Mouse (Mus musculus) kidney, postnatal 36 days (tissue): ENCODE measurements around the gene Zfp978.
"Not testable (repeated sequence)": the region's sequence is repeated elsewhere in the genome, so short reads cannot be mapped to it uniquely, and the experiment has no call there.

Source experiments
- DNase-seq, 2 experiments: peaks; one replicate each; pipeline ENCODE4 v3.0.0; 2021 to 2022; ENCODE audit warnings: mixed read lengths in 2 of 2

Zfp978 gene

GRCm38 (mm10) chr4:147361003-147361402 is at the start of gene Zfp978:
Gene Zfp978 (plus strand): TSS chr4:147361303.
- not testable (repeated sequence) for DNase-seq

- not testable (repeated sequence) for DNase-seq
These were observed 25.9 kb upstream of the Zfp978 start for GRCm38 (mm10) chr4:147335036-147335690.

GRCm38 (mm10) chr4:147335691-147336367 is 25.3 kb upstream of the Zfp978 start:
- not testable (repeated sequence) for DNase-seq

DNA sequence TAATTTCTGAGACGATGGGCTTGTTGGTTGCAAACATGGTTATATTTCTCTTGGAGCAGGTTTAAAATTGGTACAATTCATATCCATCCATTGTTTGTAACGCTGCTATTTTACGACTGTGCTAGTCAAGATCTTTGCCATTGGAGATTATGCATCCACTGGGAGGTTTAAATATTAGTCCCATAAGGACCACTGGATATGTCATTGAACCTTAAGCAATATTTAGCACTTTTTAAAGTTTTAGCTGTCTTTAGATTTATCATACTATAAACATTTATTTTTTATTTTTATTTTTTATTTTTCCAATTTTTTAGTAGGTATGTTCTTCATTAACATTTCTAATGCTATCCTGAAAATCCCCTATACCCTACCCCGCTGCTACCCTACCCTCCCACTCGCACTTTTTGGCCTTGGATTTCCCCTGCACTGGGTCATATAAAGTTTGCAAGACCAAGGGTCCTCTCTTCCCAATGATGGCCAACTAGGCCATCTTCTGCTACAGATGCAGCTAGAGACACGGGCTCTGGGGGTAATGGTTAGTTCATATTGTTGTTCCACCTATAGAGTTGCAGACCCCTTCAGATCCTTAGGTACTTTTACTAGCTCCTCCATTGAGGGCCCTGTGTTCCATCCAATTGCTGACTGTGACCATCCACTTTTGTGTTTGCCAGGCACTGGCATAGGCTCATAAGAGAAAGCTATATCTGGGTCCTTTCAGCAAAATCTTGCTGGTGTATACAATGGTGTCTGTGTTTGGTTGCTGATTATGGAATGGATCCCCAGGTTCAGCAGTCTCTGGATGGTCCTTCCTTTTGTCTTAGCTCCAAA is 24.5 kb upstream of the Zfp978 start:
- not testable (repeated sequence) for DNase-seq

- not testable (repeated sequence) for DNase-seq
These were observed 23.6 kb upstream of the Zfp978 start for GRCm38 (mm10) chr4:147337520-147337919.

- no peak for DNase-seq
These were observed 23.0 kb upstream of the Zfp978 start for GRCm38 (mm10) chr4:147338032-147338610.

- not testable (repeated sequence) for DNase-seq
These were observed 22.4 kb upstream of the Zfp978 start for GRCm38 (mm10) chr4:147338706-147339105.

DNA sequence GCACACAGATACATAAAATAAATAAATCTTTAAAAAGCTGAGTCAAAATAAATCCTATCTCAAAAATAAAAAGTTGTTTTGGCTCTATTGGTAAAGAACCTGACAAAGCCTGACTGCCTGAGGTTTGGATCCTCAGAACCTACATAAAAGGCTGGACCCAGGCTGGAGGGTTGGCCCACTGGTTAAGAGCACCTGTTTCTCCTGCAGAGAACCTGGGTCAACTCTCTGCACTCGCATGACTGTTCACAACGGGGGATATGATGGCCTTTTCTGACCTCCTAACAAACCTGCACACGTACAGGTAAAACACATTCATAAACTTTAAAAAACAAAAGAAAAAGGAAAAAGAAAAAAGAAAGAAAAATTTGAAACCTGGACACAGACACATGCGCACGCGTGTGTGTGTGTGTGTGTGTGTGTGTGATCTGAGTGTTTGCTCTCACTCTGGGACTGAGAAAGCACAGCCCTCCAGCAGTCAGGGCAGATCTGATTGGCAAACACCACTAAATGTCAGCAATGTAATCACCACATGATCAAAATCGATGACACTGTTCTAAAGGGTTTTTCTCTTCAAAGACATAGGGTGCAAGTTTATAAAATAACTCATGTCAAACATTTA is 21.4 kb upstream of the Zfp978 start:
- DNase-seq, result not testable (repeated sequence)

GRCm38 (mm10) chr4:147340236-147340635 is 20.9 kb upstream of the Zfp978 start:
- DNase-seq, result not testable (repeated sequence)

DNA sequence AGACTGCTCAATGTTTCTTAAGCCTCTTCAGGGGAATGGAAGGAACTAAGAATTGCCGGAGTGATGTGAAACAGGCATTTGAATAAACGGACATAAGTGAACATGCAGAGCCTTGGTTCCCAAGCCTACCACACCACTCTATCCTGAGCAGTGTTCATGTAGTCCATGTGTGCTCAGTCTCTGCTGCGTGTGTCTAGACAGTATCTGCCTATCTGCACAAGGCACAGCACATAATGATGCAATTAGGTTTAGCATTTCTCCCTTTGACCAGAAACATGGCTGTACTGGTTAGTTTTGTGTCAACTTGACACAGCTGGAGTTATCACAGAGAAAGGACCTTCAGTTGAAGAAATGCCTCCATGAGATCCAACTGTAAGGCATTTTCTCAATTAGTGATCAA is 20.2 kb upstream of the Zfp978 start:
- not testable (repeated sequence) for DNase-seq

GRCm38 (mm10) chr4:147343042-147343908 is 17.8 kb upstream of the Zfp978 start:
- not testable (repeated sequence) for DNase-seq

GRCm38 (mm10) chr4:147345061-147345554 is 16.0 kb upstream of the Zfp978 start:
- not testable (repeated sequence) for DNase-seq

DNA sequence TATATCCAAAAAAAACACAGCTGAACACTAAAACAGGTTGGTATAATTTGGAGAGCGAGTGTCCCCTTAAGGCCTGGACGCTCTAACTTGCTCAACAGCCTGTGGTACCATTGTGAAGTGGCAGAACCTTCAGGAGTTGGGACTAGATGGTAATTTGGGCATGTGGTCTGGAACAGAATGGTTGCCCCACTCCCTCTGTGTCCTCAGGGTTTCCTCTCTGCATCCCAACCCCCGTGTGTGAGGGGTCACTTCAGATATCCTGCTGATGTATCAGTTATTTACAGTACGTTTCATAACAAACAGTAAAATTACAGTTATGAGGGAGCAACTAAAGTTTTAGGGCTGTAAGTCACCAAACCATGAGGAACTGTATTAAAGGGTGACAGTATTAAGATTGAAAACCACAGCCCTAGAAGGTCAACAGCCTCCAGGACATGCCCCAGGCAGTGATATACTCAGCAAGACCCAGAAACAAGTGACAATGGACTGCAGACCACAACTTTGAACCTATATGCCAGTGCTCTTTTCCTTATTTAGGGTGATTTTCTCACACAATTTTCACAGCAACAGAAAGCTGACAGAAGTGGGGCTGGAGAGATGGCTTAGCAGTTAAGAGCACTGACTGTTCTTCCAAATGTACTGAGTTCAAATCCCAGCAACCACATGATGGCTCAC is 14.6 kb upstream of the Zfp978 start:
- not testable (repeated sequence) for DNase-seq

DNA sequence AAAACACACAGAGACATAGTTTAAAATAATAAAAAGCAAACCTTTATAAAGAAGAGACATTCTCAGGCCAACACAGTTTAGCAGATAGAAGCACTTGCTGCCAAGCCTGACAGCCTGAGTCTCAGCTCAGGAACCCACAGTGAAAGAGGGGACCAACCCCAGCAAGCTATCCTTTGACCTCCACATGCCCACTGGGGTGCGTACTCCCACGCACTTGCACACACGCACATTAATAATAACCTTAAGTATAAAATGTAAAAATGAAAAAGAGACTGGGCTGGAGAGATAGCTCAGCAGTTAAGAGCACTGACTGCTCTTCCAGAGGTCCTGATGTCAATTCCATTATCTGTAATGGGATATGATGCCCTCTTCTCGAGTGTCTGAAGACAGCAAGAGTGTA is 13.8 kb upstream of the Zfp978 start:
- DNase-seq, result not testable (repeated sequence)

DNA sequence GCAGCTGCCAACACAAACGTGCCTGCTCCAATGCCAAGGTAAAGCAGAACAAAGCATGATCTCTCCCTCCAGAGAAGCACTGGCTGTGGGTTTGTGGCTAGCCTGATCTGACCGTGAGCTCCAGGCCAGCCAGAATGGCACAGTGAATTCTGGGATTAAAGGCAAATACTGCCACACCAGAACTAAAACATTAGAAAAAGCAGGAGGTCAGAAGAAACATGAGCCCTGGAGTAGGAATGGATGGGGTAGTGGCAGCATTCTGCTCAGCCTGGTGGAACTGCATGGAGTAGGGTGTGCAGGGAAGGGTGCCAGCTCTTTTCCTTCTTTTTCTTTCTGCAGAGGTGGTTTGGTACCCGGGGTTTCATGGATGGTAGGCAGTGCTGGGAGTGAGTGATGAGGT is 13.2 kb upstream of the Zfp978 start:
- not testable (repeated sequence) for DNase-seq

- not testable (repeated sequence) for DNase-seq
These were observed 12.7 kb upstream of the Zfp978 start for GRCm38 (mm10) chr4:147348401-147348800.

- not testable (repeated sequence) for DNase-seq
These were observed 12.0 kb upstream of the Zfp978 start for GRCm38 (mm10) chr4:147348906-147349686.

DNA sequence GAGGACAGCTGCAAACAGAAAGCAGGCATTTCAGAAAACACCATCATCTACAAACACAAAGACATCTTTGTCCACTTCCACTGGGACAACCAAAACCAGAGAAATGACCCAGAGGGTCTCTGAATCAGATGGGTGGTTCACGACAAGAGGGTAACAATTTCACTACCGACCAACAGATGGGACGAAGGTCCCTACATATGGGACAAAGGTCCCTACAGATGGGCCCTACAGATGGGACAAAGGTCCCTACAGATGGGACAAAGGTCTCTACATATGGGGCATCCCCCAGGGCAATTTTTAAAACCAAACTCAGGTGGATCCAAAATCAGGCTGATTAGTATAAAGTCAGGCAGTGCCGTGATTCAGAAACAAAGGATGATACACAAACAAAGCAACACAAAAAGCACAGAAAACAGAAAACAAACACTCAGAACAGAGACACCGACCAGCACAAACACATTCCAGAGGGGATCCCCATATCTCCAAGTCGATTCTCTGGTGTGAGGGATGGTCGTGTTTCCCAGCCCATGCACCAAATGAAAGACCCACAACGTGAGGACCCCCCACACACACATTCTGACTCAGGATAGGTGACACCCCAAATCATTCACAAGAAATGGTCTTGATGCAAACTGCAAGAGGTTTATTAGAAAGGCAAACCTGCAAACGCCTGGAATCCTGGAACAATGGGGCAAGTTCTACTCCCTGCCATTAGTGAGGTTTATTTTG is 11.3 kb upstream of the Zfp978 start:
- DNase-seq, result not testable (repeated sequence)

GRCm38 (mm10) chr4:147350541-147350940 is 10.6 kb upstream of the Zfp978 start:
- not testable (repeated sequence) for DNase-seq
